15 mouse cellular contexts compared by ENCODE assay signal in genomic region chr10:12433161-12433560, GRCm38 (mm10).
DNase-seq lines count a peak whose midpoint lies in the region; ATAC-seq and TF ChIP-seq lines count a peak whose summit lies in the region.
"Had no signal": no experiment of that assay in that cellular context is flagged by ENCODE, and none has a peak within 500 bp of the region (broad histone marks: within the 10 kb centered on the region; RNA-seq: fewer than 3 reads in every experiment).

No protein-coding gene starts in this region.

- H3K4me2 ChIP-seq in forebrain, embryonic 14.5 days (ENCODE audit: low read length), result no peak overlapping the region
- H3K4me2 ChIP-seq in forebrain, embryonic 15.5 days (replicated peaks), result no peak overlapping the region
- no peak overlapping the region for H3K4me2 ChIP-seq in forebrain, postnatal 0 days (ENCODE audit: low read depth)
- no peak overlapping the region for H3K4me2 ChIP-seq in forebrain, embryonic 11.5 days (ENCODE audit: low read depth, low read length, severe bottlenecking)
- no peak overlapping the region for H3K4me2 ChIP-seq in intestine, embryonic 16.5 days (ENCODE audit: low read depth, low read length)
- H3K4me2 ChIP-seq: embryonic facial prominence, embryonic 12.5 days had no signal

- ATAC-seq in forebrain, embryonic 14.5 days, result peak; percentile 68; the same call in 1 of the 2 replicates
- no peak; the same call in 1 of the 2 replicates for ATAC-seq in forebrain, embryonic 15.5 days (replicated peaks)
- peak; percentile 73; the same call in 1 of the 2 replicates for ATAC-seq in forebrain, postnatal 0 days
- ATAC-seq in forebrain, embryonic 11.5 days (replicated peaks; ENCODE audit: low FRiP score), result no peak
- ATAC-seq in intestine, embryonic 16.5 days, result no peak

- no peak for DNase-seq in forebrain, embryonic 14.5 days (ENCODE audit: low spot score)
- no peak for DNase-seq in forebrain, postnatal 0 days
- no peak for DNase-seq in forebrain, embryonic 11.5 days (ENCODE audit: low spot score)
- DNase-seq: adrenal gland, adult 2 months; adrenal gland, postnatal 10 days; adrenal gland, postnatal 25 days; cerebellum, adult 11-12 months; cerebellum, adult 2 months; cerebellum, adult 9-10 months; cerebellum, postnatal 10 days; cerebellum, postnatal 25 days had no signal

- no peak overlapping the region for H3K27ac ChIP-seq in forebrain, embryonic 14.5 days (ENCODE audit: low read depth, low read length)
- H3K27ac ChIP-seq in forebrain, embryonic 15.5 days (replicated peaks), result no peak overlapping the region
- no peak overlapping the region for H3K27ac ChIP-seq in forebrain, postnatal 0 days (ENCODE audit: low read depth, low read length)
- no peak overlapping the region for H3K27ac ChIP-seq in forebrain, embryonic 11.5 days (ENCODE audit: low read depth, low read length)
- no peak overlapping the region for H3K27ac ChIP-seq in intestine, embryonic 16.5 days (ENCODE audit: low read length)
- H3K27ac ChIP-seq: embryonic facial prominence, embryonic 10.5 days; embryonic facial prominence, embryonic 12.5 days had no signal

- no peaks in the 10 kb centered on the region for H3K27me3 ChIP-seq in forebrain, embryonic 14.5 days (replicated peaks; ENCODE audit: control insufficient read depth, insufficient read depth, low read length)
- H3K27me3 ChIP-seq in forebrain, embryonic 15.5 days, result no peaks in the 10 kb centered on the region
- H3K27me3 ChIP-seq in forebrain, postnatal 0 days (ENCODE audit: insufficient read depth, low read length), result no peaks in the 10 kb centered on the region
- H3K27me3 ChIP-seq in forebrain, embryonic 11.5 days (ENCODE audit: control insufficient read depth, insufficient read depth, low read length), result no peaks in the 10 kb centered on the region
- no peaks in the 10 kb centered on the region for H3K27me3 ChIP-seq in intestine, embryonic 16.5 days (replicated peaks; ENCODE audit: control insufficient read depth, insufficient read depth, low read length)
- H3K27me3 ChIP-seq: embryonic facial prominence, embryonic 12.5 days had no signal

- no peak overlapping the region for H3K4me3 ChIP-seq in forebrain, embryonic 14.5 days (ENCODE audit: low read depth, low read length)
- no peak overlapping the region for H3K4me3 ChIP-seq in forebrain, embryonic 15.5 days
- H3K4me3 ChIP-seq in forebrain, postnatal 0 days (ENCODE audit: low read depth, low read length), result no peak overlapping the region
- H3K4me3 ChIP-seq in forebrain, embryonic 11.5 days (ENCODE audit: low read depth, low read length), result no peak overlapping the region
- H3K4me3 ChIP-seq in intestine, embryonic 16.5 days (ENCODE audit: low read length), result no peak overlapping the region
- H3K4me3 ChIP-seq: embryonic facial prominence, embryonic 10.5 days; embryonic facial prominence, embryonic 12.5 days had no signal

- H3K36me3 ChIP-seq in forebrain, embryonic 14.5 days (ENCODE audit: control insufficient read depth, insufficient read depth, low read length), result no peaks in the 10 kb centered on the region
- no peaks in the 10 kb centered on the region for H3K36me3 ChIP-seq in forebrain, embryonic 15.5 days
- H3K36me3 ChIP-seq in forebrain, postnatal 0 days (ENCODE audit: insufficient read depth), result no peaks in the 10 kb centered on the region
- H3K36me3 ChIP-seq in forebrain, embryonic 11.5 days (ENCODE audit: control insufficient read depth, insufficient read depth, low read length), result no peaks in the 10 kb centered on the region
- no peaks in the 10 kb centered on the region for H3K36me3 ChIP-seq in intestine, embryonic 16.5 days (ENCODE audit: control insufficient read depth, insufficient read depth, low read length)
- H3K36me3 ChIP-seq: embryonic facial prominence, embryonic 12.5 days had no signal

- H3K9ac ChIP-seq in forebrain, embryonic 14.5 days (ENCODE audit: low read length), result no peak overlapping the region
- H3K9ac ChIP-seq in forebrain, embryonic 15.5 days (replicated peaks), result no peak overlapping the region
- H3K9ac ChIP-seq in forebrain, postnatal 0 days, result no peak overlapping the region
- no peak overlapping the region for H3K9ac ChIP-seq in forebrain, embryonic 11.5 days (ENCODE audit: low read length)
- H3K9ac ChIP-seq in intestine, embryonic 16.5 days (ENCODE audit: low read depth, low read length), result no peak overlapping the region
- H3K9ac ChIP-seq: embryonic facial prominence, embryonic 12.5 days had no signal

- no peak for TF ChIP-seq CTCF in forebrain, postnatal 0 days (IDR thresholded peaks at IDR 0.05; ENCODE audit: low read depth)

- H3K4me1 ChIP-seq in forebrain, embryonic 14.5 days (ENCODE audit: control insufficient read depth, insufficient read depth, low read length), result no peaks in the 10 kb centered on the region
- no peaks in the 10 kb centered on the region for H3K4me1 ChIP-seq in forebrain, embryonic 15.5 days
- H3K4me1 ChIP-seq in forebrain, postnatal 0 days (ENCODE audit: insufficient read depth), result no peaks in the 10 kb centered on the region
- H3K4me1 ChIP-seq in forebrain, embryonic 11.5 days (replicated peaks; ENCODE audit: control insufficient read depth, insufficient read depth, low read length), result no peaks in the 10 kb centered on the region
- H3K4me1 ChIP-seq in intestine, embryonic 16.5 days (ENCODE audit: control insufficient read depth, insufficient read depth, low read length), result no peaks in the 10 kb centered on the region
- H3K4me1 ChIP-seq: embryonic facial prominence, embryonic 10.5 days; embryonic facial prominence, embryonic 12.5 days had no signal

- H3K9me3 ChIP-seq in forebrain, embryonic 14.5 days (replicated peaks; ENCODE audit: control insufficient read depth, low read length), result no peaks in the 10 kb centered on the region
- no peaks in the 10 kb centered on the region for H3K9me3 ChIP-seq in forebrain, embryonic 15.5 days
- no peaks in the 10 kb centered on the region for H3K9me3 ChIP-seq in forebrain, postnatal 0 days (ENCODE audit: low read length)
- no peaks in the 10 kb centered on the region for H3K9me3 ChIP-seq in forebrain, embryonic 11.5 days (ENCODE audit: control insufficient read depth, low read length)
- H3K9me3 ChIP-seq in intestine, embryonic 16.5 days (ENCODE audit: control insufficient read depth, low read length), result no peaks in the 10 kb centered on the region
- H3K9me3 ChIP-seq: embryonic facial prominence, embryonic 10.5 days; embryonic facial prominence, embryonic 12.5 days had no signal

- WGBS in forebrain, embryonic 14.5 days, result 55% methylated on average over 2 of the region's 2 CpGs
- WGBS in forebrain, embryonic 15.5 days, result 45% methylated on average over 2 of the region's 2 CpGs
- 47% methylated on average over 2 of the region's 2 CpGs for WGBS in forebrain, postnatal 0 days
- WGBS in forebrain, embryonic 11.5 days, result 73% methylated on average over 2 of the region's 2 CpGs
- 88% methylated on average over 2 of the region's 2 CpGs for WGBS in intestine, embryonic 16.5 days

Comparison
In these comparisons a context has a peak if more than half of its experiments do, and no peak if none do; other contexts are left out.
1. ATAC-seq: peak in forebrain, embryonic 14.5 days (single experiment) and forebrain, postnatal 0 days (single experiment); none in forebrain, embryonic 15.5 days (single experiment), forebrain, embryonic 11.5 days (single experiment) and intestine, embryonic 16.5 days (single experiment).